Mouse (Mus musculus): ENCODE measurements at regions not wholly inside any gene's neighbourhood (a gene's known extent, or its start where the extent isn't known, plus 50 kb on each side); places are given as distances from the start of the nearest gene placed in this dataset.

GRCm38 (mm10) chr11:56341040-56341439 is 300.2 kb upstream of the Nmur2 start:
- ATAC-seq = no peak
- no peak overlapping the region for H3K27ac ChIP-seq (ENCODE audit: low read depth, low read length)
- H3K4me3 ChIP-seq (ENCODE audit: low read depth, low read length) = no peak overlapping the region
- 89% methylated on average over 2 of the region's 2 CpGs for WGBS
- no peaks in the 10 kb centered on the region for H3K27me3 ChIP-seq (replicated peaks; ENCODE audit: control insufficient read depth, insufficient read depth, low read length)
- TF ChIP-seq CTCF (IDR thresholded peaks at IDR 0.05; ENCODE audit: low read depth) = no peak
- no peaks in the 10 kb centered on the region for H3K4me1 ChIP-seq (replicated peaks; ENCODE audit: control insufficient read depth, insufficient read depth, low read length)
- no peaks in the 10 kb centered on the region for H3K9me3 ChIP-seq (ENCODE audit: control insufficient read depth)
- no peaks in the 10 kb centered on the region for H3K36me3 ChIP-seq (ENCODE audit: control insufficient read depth, insufficient read depth)
- H3K4me2 ChIP-seq (replicated peaks; ENCODE audit: low read depth) = no peak overlapping the region
- no peak overlapping the region for H3K9ac ChIP-seq (ENCODE audit: low read depth, low read length)

DNA sequence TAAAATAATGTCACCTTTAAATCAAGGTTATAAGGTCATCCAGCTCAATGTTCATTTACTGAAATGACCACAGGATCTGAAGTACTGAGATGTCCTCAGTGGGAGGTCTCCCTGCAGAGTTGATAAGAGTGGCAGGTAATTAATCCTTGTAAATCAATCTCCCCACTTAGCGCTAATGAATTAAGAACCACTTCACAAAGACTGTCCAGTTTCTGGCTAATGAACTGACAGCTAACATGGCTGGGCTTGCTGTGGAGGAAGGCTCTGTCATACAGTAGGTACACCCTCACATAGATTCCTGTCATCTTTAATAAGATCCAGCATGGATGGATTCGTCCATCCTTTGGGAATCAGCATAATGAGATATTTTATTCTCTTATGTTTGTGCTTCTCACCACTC is 297.7 kb upstream of the Nmur2 start:
- ATAC-seq = no peak
- Histone ChIP-seq H3K4me2 (replicated peaks; ENCODE audit: low read depth) (no peak overlapping the region), H3K9me3 (ENCODE audit: control insufficient read depth) (no peaks in the 10 kb centered on the region), H3K4me1 (replicated peaks; ENCODE audit: control insufficient read depth, insufficient read depth, low read length) (no peaks in the 10 kb centered on the region), H3K27ac (ENCODE audit: low read depth, low read length) (no peak overlapping the region), H3K4me3 (ENCODE audit: low read depth, low read length) (no peak overlapping the region), H3K27me3 (replicated peaks; ENCODE audit: control insufficient read depth, insufficient read depth, low read length) (no peaks in the 10 kb centered on the region), H3K36me3 (ENCODE audit: control insufficient read depth, insufficient read depth) (no peaks in the 10 kb centered on the region), H3K9ac (ENCODE audit: low read depth, low read length) (no peak overlapping the region)
- no peak for TF ChIP-seq CTCF (IDR thresholded peaks at IDR 0.05; ENCODE audit: low read depth)
- WGBS = 70% methylated on average over 2 of the region's 2 CpGs

DNA sequence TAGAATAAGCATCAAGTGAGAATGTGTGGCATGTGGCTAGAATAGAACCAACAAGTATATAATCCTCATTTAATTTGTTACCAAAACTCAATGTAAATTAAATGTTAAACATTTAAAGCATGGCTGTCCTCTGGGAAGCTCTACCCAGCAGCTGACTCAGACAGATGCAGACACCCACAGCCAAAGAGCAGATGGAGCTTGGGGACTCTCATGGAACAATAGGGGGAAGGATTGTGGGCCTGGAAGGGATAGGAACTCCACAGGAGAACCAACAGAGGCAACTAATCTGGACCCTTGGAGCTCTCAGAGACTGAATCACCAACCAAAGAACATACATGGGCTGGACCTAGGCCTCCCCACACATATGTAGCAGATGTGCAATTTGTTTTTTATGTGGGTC is 295.1 kb upstream of the Nmur2 start:
- no peaks in the 10 kb centered on the region for H3K4me1 ChIP-seq (replicated peaks; ENCODE audit: control insufficient read depth, insufficient read depth, low read length)
- H3K4me2 ChIP-seq (replicated peaks; ENCODE audit: low read depth) = no peak overlapping the region
- H3K27ac ChIP-seq (ENCODE audit: low read depth, low read length) = no peak overlapping the region
- no peaks in the 10 kb centered on the region for H3K36me3 ChIP-seq (ENCODE audit: control insufficient read depth, insufficient read depth)
- no peak for ATAC-seq
- no peaks in the 10 kb centered on the region for H3K9me3 ChIP-seq (ENCODE audit: control insufficient read depth)
- H3K9ac ChIP-seq (ENCODE audit: low read depth, low read length) = no peak overlapping the region
- no peak overlapping the region for H3K4me3 ChIP-seq (ENCODE audit: low read depth, low read length)
- no peaks in the 10 kb centered on the region for H3K27me3 ChIP-seq (replicated peaks; ENCODE audit: control insufficient read depth, insufficient read depth, low read length)
- TF ChIP-seq CTCF (IDR thresholded peaks at IDR 0.05; ENCODE audit: low read depth) = no peak

GRCm38 (mm10) chr11:56320293-56320692 is 279.5 kb upstream of the Nmur2 start:
- Histone ChIP-seq H3K9ac (ENCODE audit: low read depth, low read length) (no peak overlapping the region), H3K36me3 (ENCODE audit: control insufficient read depth, insufficient read depth) (no peaks in the 10 kb centered on the region), H3K4me3 (ENCODE audit: low read depth, low read length) (no peak overlapping the region), H3K4me2 (replicated peaks; ENCODE audit: low read depth) (no peak overlapping the region), H3K27me3 (replicated peaks; ENCODE audit: control insufficient read depth, insufficient read depth, low read length) (no peaks in the 10 kb centered on the region), H3K27ac (ENCODE audit: low read depth, low read length) (no peak overlapping the region), H3K4me1 (replicated peaks; ENCODE audit: control insufficient read depth, insufficient read depth, low read length) (no peaks in the 10 kb centered on the region), H3K9me3 (ENCODE audit: control insufficient read depth) (no peaks in the 10 kb centered on the region)
- no peak for ATAC-seq
- TF ChIP-seq CTCF (IDR thresholded peaks at IDR 0.05; ENCODE audit: low read depth) = no peak
- 87% methylated on average over 3 of the region's 3 CpGs for WGBS

GRCm38 (mm10) chr11:56315221-56315987 is 274.6 kb upstream of the Nmur2 start:
- H3K4me2 ChIP-seq (replicated peaks; ENCODE audit: low read depth) = no peak overlapping the region
- ATAC-seq = no peak
- no peaks in the 10 kb centered on the region for H3K27me3 ChIP-seq (replicated peaks; ENCODE audit: control insufficient read depth, insufficient read depth, low read length)
- H3K4me1 ChIP-seq (replicated peaks; ENCODE audit: control insufficient read depth, insufficient read depth, low read length) = no peaks in the 10 kb centered on the region
- no peak overlapping the region for H3K4me3 ChIP-seq (ENCODE audit: low read depth, low read length)
- WGBS = 57% methylated on average over 5 of the region's 5 CpGs
- no peak for TF ChIP-seq CTCF (IDR thresholded peaks at IDR 0.05; ENCODE audit: low read depth)
- H3K9ac ChIP-seq (ENCODE audit: low read depth, low read length) = no peak overlapping the region
- H3K27ac ChIP-seq (ENCODE audit: low read depth, low read length) = no peak overlapping the region
- H3K36me3 ChIP-seq (ENCODE audit: control insufficient read depth, insufficient read depth) = no peaks in the 10 kb centered on the region
- no peaks in the 10 kb centered on the region for H3K9me3 ChIP-seq (ENCODE audit: control insufficient read depth)

DNA sequence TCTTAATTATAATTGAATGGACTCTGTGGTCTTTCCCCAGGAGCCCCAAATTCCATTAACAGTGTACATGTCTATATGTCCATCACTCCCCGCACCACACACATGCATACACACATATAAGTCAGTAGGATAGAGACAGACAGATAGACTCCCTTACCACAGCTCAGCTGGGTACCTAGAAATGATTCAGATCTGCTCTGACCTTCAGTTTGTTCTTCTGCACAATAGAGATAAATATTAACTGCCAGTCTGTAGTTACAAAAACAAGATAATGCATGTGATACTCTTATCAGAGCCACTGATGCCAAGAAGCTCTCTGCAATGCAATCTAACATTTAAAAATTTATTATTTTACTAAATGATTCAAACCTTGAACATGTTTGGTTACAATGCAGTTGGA is 268.7 kb upstream of the Nmur2 start:
- Histone ChIP-seq H3K9me3 (ENCODE audit: control insufficient read depth) (no peaks in the 10 kb centered on the region), H3K9ac (ENCODE audit: low read depth, low read length) (no peak overlapping the region), H3K36me3 (ENCODE audit: control insufficient read depth, insufficient read depth) (no peaks in the 10 kb centered on the region), H3K4me1 (replicated peaks; ENCODE audit: control insufficient read depth, insufficient read depth, low read length) (no peaks in the 10 kb centered on the region), H3K27me3 (replicated peaks; ENCODE audit: control insufficient read depth, insufficient read depth, low read length) (no peaks in the 10 kb centered on the region), H3K4me3 (ENCODE audit: low read depth, low read length) (no peak overlapping the region), H3K4me2 (replicated peaks; ENCODE audit: low read depth) (no peak overlapping the region), H3K27ac (ENCODE audit: low read depth, low read length) (no peak overlapping the region)
- no peak for TF ChIP-seq CTCF (IDR thresholded peaks at IDR 0.05; ENCODE audit: low read depth)
- WGBS = 100% methylated on average over 1 of the region's 1 CpGs
- ATAC-seq = no peak

All from intestine, postnatal 0 days (tissue).